Mouse (Mus musculus) hindbrain, postnatal 0 days (tissue): Measurements from ENCODE around the gene Ltbp1. TPM values are rescaled to one million over a fixed set of nuclear protein-coding genes. Genes with fewer than 3 reads are reported as not detected.

ENCODE experiments used
- ATAC-seq: fragments of 200-750 bp; cut with Nextera tagmentation; 2 replicates; pipeline ENCODE4 v1.8.0; 2017; ENCODE audit warnings: mild to moderate bottlenecking, moderate TSS enrichment, moderate library complexity
- DNase-seq: peaks from one replicate; pipeline ENCODE4 v3.0.0-alpha.2; 2015; ENCODE audit warnings: low spot score
- H3K27ac ChIP-seq: fragments of 300-500 bp; sonication (generic); 2 replicates; pipeline ENCODE4 v1.5.1; 2014; ENCODE audit warnings: mild to moderate bottlenecking
- H3K27me3 ChIP-seq: fragments of 300-500 bp; sonication (generic); 2 replicates; pipeline ENCODE4 v1.6.1; 2014; ENCODE audit warnings: low read length, mixed read lengths; ENCODE audit not compliant: insufficient read depth
- H3K36me3 ChIP-seq: fragments of 300-500 bp; sonication (generic); 2 replicates; pipeline ENCODE4 v1.6.1; 2014; ENCODE audit warnings: low read length, mixed read lengths; ENCODE audit not compliant: insufficient read depth
- H3K4me1 ChIP-seq: fragments of 300-500 bp; sonication (generic); 2 replicates; pipeline ENCODE4 v1.6.1; 2014; ENCODE audit warnings: antibody characterized with exemption, low read length, mixed read lengths; ENCODE audit not compliant: insufficient read depth
- H3K4me2 ChIP-seq: fragments of 300-500 bp; sonication (generic); 2 replicates; pipeline ENCODE4 v1.6.1; 2014; ENCODE audit warnings: low read depth, mild to moderate bottlenecking, low read length, moderate library complexity, mixed read lengths
- H3K4me3 ChIP-seq: fragments of 300-500 bp; sonication (generic); 2 replicates; pipeline ENCODE4 v1.5.1; 2014; ENCODE audit warnings: low read length
- H3K9ac ChIP-seq: fragments of 300-500 bp; sonication (generic); replicated peaks from 2 replicates; pipeline ENCODE4 v1.6.1; 2014; ENCODE audit warnings: mild to moderate bottlenecking, low read length, moderate library complexity, mixed read lengths
- H3K9me3 ChIP-seq: fragments of 300-500 bp; sonication (generic); 2 replicates; pipeline ENCODE4 v1.6.1; 2016; ENCODE audit warnings: low read length, mixed read lengths
- CTCF ChIP-seq: IDR thresholded peaks from 2 replicates; pipeline ENCODE4 v1.5.1; 2016; ENCODE audit warnings: antibody characterized with exemption, control low read depth, low read depth
- WGBS: fragments of 180-500 bp; shearing (Covaris S2); extraction: QIAGEN DNeasy Blood & Tissue Kit; methylation state at CpG from one replicate; pipeline ENCODE4 v1.1.7; 2014; 5-methylcytosine and 5-hydroxymethylcytosine counted together
- polyA plus RNA-seq: library from polyadenylated mRNA; unstranded; fragments of >200 nt; fragmentation: Nextera tagmentation; extraction: Ambion mirVana; gene quantifications from 2 replicates; pipeline ENCODE4 v1.2.1, GENCODE M21; 2015
- total RNA-seq: library from RNA; depleted of rRNA; stranded (reverse); fragments of >200 nt; gene quantifications from 2 replicates; pipeline ENCODE4 v1.2.3, GENCODE M21; 2014

The Ltbp1 gene
- total and polyA plus RNA-seq, 2 experiments from 2014 or later: 1.7 to 5.0 TPM

DNA sequence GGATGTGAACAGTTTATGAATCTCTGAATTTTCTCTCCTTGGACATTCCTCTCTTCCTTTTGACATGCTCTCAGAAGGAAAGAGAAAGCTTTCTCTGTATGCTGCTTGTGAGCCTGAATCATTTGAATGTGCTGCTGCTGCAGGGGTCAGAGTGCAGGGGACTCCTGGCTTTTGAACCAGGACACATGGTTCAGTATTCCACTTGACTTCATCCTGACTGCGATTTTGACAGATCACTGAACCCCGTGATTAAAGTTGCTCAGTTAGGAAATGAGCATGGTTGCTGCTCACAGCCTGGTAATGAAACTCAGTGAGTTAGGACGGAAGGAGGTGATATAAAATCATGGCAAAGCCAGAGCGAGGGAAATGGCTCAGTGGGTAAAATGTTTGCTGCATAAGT lies 95.8 kb downstream of the Ltbp1 start:
- H3K9ac ChIP-seq: no peak overlapping the region
- WGBS: 47% methylated on average over 4 of the region's 4 CpGs
- H3K27me3 ChIP-seq: no peaks in the 10 kb centered on the region
- ATAC-seq (no peak), DNase-seq (no peak)
- TF ChIP-seq CTCF: no peak
- H3K4me3 ChIP-seq: no peak overlapping the region
- H3K4me2 ChIP-seq: no peak overlapping the region
- no peaks in the 10 kb centered on the region for H3K36me3 ChIP-seq
- no peaks in the 10 kb centered on the region for H3K9me3 ChIP-seq
- H3K27ac ChIP-seq: no peak overlapping the region
- no peaks in the 10 kb centered on the region for H3K4me1 ChIP-seq

DNA sequence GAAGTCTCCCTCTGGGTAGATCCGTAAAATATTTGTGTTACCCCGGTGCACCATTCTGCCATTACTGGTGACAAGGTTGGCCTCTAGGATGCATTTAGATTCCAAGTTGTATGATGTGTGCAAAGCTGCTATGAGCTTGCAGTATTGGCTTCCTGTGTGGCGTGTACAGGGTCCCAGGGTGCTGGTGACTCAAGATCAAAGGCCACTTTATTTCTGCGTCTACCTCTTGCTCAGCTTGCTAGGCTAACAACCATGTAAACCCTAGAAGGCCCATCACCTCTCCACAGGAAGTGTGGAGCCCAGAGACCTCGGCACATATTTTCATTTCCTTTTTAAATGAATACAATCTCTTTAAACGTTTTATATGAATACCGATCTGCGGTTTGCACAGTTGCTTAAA lies 96.6 kb downstream of the Ltbp1 start:
- no peaks in the 10 kb centered on the region for H3K36me3 ChIP-seq
- DNase-seq (no peak), ATAC-seq (no peak)
- no peaks in the 10 kb centered on the region for H3K27me3 ChIP-seq
- WGBS: 87% methylated on average over 8 of the region's 8 CpGs
- no peak overlapping the region for H3K4me2 ChIP-seq
- no peak overlapping the region for H3K27ac ChIP-seq
- H3K9ac ChIP-seq: no peak overlapping the region
- no peak overlapping the region for H3K4me3 ChIP-seq
- no peaks in the 10 kb centered on the region for H3K9me3 ChIP-seq
- no peak for TF ChIP-seq CTCF
- H3K4me1 ChIP-seq: no peaks in the 10 kb centered on the region

DNA sequence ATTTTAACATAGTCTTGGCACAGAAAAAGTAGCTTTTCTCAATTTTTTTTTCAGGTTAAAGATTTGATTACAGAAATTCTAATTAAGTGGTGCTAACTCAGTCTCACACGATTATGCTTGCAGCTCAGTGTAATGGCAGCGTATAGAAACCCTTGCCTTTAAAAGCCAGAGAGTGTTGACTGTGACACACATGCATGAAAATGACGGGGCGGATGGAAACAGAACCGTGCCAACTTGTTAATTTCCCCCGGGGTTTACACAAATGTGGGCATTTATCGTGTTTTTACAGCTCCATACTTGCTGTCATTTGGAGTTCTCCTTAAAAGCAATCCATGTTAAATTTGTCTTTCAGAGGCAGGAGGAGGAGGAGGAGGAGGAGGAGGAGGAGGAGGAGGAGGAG lies 102.0 kb downstream of the Ltbp1 start:
- Histone ChIP-seq H3K4me2 (no peak overlapping the region), H3K9me3 (no peaks in the 10 kb centered on the region), H3K36me3 (no peaks in the 10 kb centered on the region), H3K27ac (no peak overlapping the region), H3K4me3 (no peak overlapping the region), H3K27me3 (no peaks in the 10 kb centered on the region), H3K4me1 (no peaks in the 10 kb centered on the region), H3K9ac (no peak overlapping the region)
- no peak for TF ChIP-seq CTCF
- 28% methylated on average over 7 of the region's 7 CpGs for WGBS
- ATAC-seq: peak; percentile 45; the same call in 1 of the 2 replicates
- peak; percentile 71 for DNase-seq

DNA sequence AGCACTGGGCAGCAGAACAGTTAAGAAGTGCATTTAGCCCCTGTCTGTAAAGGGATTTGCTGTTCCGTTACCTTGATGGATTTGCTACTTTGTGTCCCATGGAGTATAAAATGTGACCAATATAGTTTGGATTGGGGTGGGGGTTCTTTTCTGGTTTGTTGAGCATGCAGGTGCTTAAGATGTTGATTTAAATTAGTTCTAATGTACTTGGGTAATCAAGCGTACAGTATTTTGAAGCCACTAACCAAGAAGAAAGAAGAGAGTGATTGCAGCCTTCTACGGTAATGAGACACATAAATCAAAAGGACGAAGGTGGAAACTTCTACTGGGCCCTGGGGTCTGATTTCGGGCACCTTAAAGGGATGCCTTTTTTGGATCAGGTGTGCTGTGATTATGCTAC lies 102.5 kb downstream of the Ltbp1 start:
- Histone ChIP-seq H3K9me3 (no peaks in the 10 kb centered on the region), H3K27ac (no peak overlapping the region), H3K36me3 (no peaks in the 10 kb centered on the region), H3K4me2 (no peak overlapping the region), H3K4me1 (no peaks in the 10 kb centered on the region), H3K9ac (no peak overlapping the region), H3K4me3 (no peak overlapping the region), H3K27me3 (no peaks in the 10 kb centered on the region)
- ATAC-seq (no peak), DNase-seq (peak; percentile 9)
- no peak for TF ChIP-seq CTCF
- 51% methylated on average over 5 of the region's 5 CpGs for WGBS

DNA sequence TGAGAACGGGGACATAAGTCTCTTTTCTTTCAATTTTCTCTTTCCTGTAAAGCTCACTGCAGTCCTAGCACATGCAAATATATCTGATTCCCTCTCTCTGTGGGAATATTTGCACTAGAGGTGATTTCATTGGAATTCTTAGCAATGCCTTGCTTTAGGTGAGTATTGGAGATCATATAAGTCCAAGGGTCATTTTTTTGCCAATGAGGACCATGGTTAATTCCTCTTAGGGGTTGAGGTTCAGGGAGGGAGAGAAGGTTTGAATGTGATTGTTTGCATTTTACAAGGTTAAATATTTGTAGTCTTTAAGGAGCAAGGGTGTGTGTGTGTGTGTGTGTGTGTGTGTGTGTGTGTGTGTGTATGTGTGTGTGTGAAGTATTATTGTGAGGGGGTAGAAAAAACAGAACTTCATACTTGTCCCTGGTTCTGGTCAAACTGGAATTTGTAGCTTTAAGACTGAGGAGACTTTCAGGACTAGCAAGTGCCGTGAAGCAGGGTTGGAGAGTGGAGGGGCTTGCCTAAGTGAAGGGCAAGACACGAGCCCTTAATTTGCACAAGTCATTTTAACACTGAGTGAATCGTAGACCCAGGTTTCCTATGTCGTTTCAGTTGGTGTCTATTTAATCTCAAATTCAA lies 103.8 kb downstream of the Ltbp1 start:
- 78% methylated on average over 5 of the region's 5 CpGs for WGBS
- Histone ChIP-seq H3K27ac (no peak overlapping the region), H3K9ac (no peak overlapping the region), H3K4me2 (no peak overlapping the region), H3K36me3 (no peaks in the 10 kb centered on the region), H3K4me3 (no peak overlapping the region), H3K4me1 (no peaks in the 10 kb centered on the region), H3K9me3 (no peaks in the 10 kb centered on the region), H3K27me3 (no peaks in the 10 kb centered on the region)
- ATAC-seq (no peak), DNase-seq (no peak)
- TF ChIP-seq CTCF: no peak

DNA sequence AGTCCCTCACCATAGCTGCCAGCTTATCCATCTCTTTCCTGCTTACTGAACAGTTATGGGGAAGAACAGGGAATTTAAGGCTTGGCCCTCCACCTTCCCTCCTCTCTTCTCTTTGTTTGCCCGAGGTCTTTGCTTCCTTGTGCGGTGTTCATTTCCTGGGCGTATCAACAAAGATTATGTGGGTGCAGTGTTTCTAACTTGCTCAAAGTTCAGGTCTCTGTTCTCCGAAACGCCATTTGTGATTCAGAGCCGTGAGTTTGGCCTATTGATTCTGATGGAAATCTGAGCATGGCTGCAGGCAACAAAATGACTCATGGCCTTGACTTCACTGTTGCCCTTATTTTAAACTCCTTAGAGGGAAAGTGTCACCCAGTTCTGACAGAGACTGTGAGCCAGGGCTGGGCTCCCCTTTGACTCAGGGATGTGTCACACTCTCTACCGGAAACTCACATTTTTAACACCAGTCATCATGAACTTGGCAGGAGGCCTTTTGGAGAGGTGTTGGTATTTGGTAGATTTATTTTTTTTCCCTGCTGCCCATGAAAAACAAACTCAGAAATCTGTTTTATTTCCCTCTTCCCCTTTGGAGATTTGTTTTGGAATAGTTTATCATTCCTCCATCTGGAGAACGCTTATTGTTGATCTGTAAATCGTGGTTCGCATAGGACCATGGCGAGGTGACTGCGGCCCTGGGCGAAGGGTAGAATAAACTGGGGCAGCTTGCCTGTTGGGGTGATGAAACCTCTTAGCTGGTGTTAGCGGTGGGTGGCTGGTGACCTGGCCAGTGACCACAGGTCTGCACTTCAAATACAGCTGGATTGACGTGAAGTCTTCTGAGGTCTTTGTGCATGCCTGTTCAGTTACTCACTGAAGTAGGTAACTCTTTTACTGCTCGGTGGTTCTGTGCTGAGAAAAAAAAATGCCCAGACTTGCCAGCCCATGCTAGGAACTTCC lies 105.2 kb downstream of the Ltbp1 start:
- DNase-seq (no peak), ATAC-seq (no peak)
- Histone ChIP-seq H3K4me3 (no peak overlapping the region), H3K9me3 (no peaks in the 10 kb centered on the region), H3K4me2 (no peak overlapping the region), H3K27me3 (no peaks in the 10 kb centered on the region), H3K9ac (no peak overlapping the region), H3K36me3 (no peaks in the 10 kb centered on the region), H3K27ac (no peak overlapping the region), H3K4me1 (no peaks in the 10 kb centered on the region)
- 89% methylated on average over 16 of the region's 16 CpGs for whole genome bisulfite sequencing
- TF ChIP-seq CTCF: no peak

DNA sequence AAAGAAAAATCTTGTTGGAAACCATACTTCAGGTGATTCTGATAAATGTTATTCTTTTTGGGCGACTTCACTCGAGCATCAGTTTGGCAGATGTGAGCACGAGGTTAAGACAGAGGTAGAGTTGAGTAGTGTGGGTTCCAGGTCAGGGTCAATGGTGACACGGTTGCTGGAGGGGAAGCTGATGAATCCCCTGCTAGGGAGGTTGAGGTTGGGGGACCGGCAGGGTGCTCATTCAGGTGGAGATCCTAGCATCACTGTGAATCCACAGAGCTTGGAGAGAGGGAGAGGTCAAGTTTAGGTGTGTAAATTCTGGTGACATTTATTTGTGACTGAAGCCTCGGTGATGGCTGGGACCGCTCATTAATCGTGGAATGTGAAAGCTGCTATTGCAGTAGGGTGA lies 110.2 kb downstream of the Ltbp1 start:
- Histone ChIP-seq H3K27me3 (no peaks in the 10 kb centered on the region), H3K4me3 (no peak overlapping the region), H3K4me2 (no peak overlapping the region), H3K27ac (no peak overlapping the region), H3K9ac (no peak overlapping the region), H3K36me3 (no peaks in the 10 kb centered on the region), H3K4me1 (no peaks in the 10 kb centered on the region), H3K9me3 (no peaks in the 10 kb centered on the region)
- 77% methylated on average over 8 of the region's 8 CpGs for WGBS
- DNase-seq (no peak), ATAC-seq (no peak)
- TF ChIP-seq CTCF: no peak
